Mouse (Mus musculus) testis, postnatal 10 days (tissue): Measurements from ENCODE around the gene Dnajc21.

ENCODE experiments used
- DNase-seq: peaks from one replicate; pipeline ENCODE4 v3.0.0; 2021; ENCODE audit warnings: low spot score

The Dnajc21 gene

GRCm38 (mm10) chr15:10436893-10437292, 33.4 kb downstream of the Dnajc21 start:
- DNase-seq, result no peak

- DNase-seq, result no peak
Measured at GRCm38 (mm10) chr15:10426545-10427266, 43.6 kb downstream of the Dnajc21 start.

GRCm38 (mm10) chr15:10426124-10426523, 44.2 kb downstream of the Dnajc21 start:
- DNase-seq, result no peak

- no peak for DNase-seq
Measured at GRCm38 (mm10) chr15:10421785-10422144, 48.6 kb downstream of the Dnajc21 start.

- DNase-seq, result no peak
Measured at GRCm38 (mm10) chr15:10421138-10421784, 49.1 kb downstream of the Dnajc21 start.

- no peak for DNase-seq
Measured at GRCm38 (mm10) chr15:10413656-10414055, 56.7 kb downstream of the Dnajc21 start.

GRCm38 (mm10) chr15:10410881-10411280, 59.4 kb downstream of the Dnajc21 start:
- DNase-seq, result no peak

GRCm38 (mm10) chr15:10409842-10410241, 60.5 kb downstream of the Dnajc21 start:
- DNase-seq, result no peak

- DNase-seq, result no peak
Measured at GRCm38 (mm10) chr15:10400415-10400814, 69.9 kb downstream of the Dnajc21 start.

- no peak for DNase-seq
Measured at GRCm38 (mm10) chr15:10399795-10400194, 70.5 kb downstream of the Dnajc21 start.
